Mouse (Mus musculus): ENCODE results near the gene Serpini1.
"Not testable (repeated sequence)": the region's sequence is repeated elsewhere in the genome, so short reads cannot be mapped to it uniquely, and the experiment has no call there.

The Serpini1 gene

GRCm38 (mm10) chr3:75635648-75636047 is 78.3 kb downstream of the Serpini1 start:
- no peak for DNase-seq (ENCODE audit: low read depth, low spot score)

- no peak for DNase-seq (ENCODE audit: low read depth, low spot score)
These were observed 82.2 kb downstream of the Serpini1 start for GRCm38 (mm10) chr3:75639546-75639945.

GRCm38 (mm10) chr3:75647542-75647941 is 90.2 kb downstream of the Serpini1 start:
- DNase-seq (ENCODE audit: low read depth, low spot score): no peak

- DNase-seq (ENCODE audit: low read depth, low spot score): no peak
These were observed 90.9 kb downstream of the Serpini1 start for GRCm38 (mm10) chr3:75648226-75648625.

GRCm38 (mm10) chr3:75650416-75651154 is 93.2 kb downstream of the Serpini1 start:
- DNase-seq (ENCODE audit: low read depth, low spot score): not testable (repeated sequence)

GRCm38 (mm10) chr3:75651603-75652115 is 94.3 kb downstream of the Serpini1 start:
- no peak for DNase-seq (ENCODE audit: low read depth, low spot score)

GRCm38 (mm10) chr3:75653901-75654300 is 96.6 kb downstream of the Serpini1 start:
- not testable (repeated sequence) for DNase-seq (ENCODE audit: low read depth, low spot score)

- DNase-seq (ENCODE audit: low read depth, low spot score): no peak
These were observed 98.4 kb downstream of the Serpini1 start for GRCm38 (mm10) chr3:75655578-75656344.

GRCm38 (mm10) chr3:75666962-75667361 is 109.6 kb downstream of the Serpini1 start:
- DNase-seq (ENCODE audit: low read depth, low spot score): no peak

GRCm38 (mm10) chr3:75670425-75670824 is 113.1 kb downstream of the Serpini1 start:
- DNase-seq (ENCODE audit: low read depth, low spot score): no peak

- DNase-seq (ENCODE audit: low read depth, low spot score): no peak
These were observed 125.5 kb downstream of the Serpini1 start for GRCm38 (mm10) chr3:75682881-75683280.

- no peak for DNase-seq (ENCODE audit: low read depth, low spot score)
These were observed 129.4 kb downstream of the Serpini1 start for GRCm38 (mm10) chr3:75686775-75687174.

GRCm38 (mm10) chr3:75687187-75687825 is 130.0 kb downstream of the Serpini1 start:
- DNase-seq (ENCODE audit: low read depth, low spot score): no peak

GRCm38 (mm10) chr3:75690321-75690720 is 133.0 kb downstream of the Serpini1 start:
- DNase-seq (ENCODE audit: low read depth, low spot score): no peak

GRCm38 (mm10) chr3:75692088-75692487 is 134.7 kb downstream of the Serpini1 start:
- DNase-seq (ENCODE audit: low read depth, low spot score): no peak

All from retina, postnatal 7 days (tissue).